Mouse (Mus musculus): ENCODE measurements around the gene Fbp2. TPM values are rescaled to one million over a fixed set of nuclear protein-coding genes. Genes with fewer than 3 reads are reported as not detected.
A peak's percentile ranks its signal among the peaks of the same experiment; 100 is the strongest.

Fbp2 gene
- total and polyA plus RNA-seq, 3 experiments: 15.1 to 29.4 (median 23.7) TPM

DNA sequence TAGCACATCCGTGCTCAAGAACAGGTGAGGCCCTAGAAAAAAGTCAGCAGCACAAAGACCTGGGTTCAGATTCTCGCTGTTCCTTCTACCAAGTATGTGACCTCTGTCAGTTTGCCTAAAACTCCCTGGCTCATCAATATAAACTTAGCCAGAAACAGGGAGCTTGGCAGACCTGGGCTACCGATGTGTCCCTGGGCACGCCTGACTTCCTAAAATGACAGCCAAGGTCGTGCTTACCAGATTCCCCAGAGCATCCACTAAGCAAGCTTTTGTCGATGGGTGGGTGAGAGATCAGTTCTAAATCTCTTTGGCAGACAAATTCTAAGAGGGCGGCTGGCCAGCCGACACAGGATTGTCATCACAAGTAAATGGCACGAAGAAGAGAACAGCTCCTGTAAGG, 23.1 kb upstream of the Fbp2 start:
- Histone ChIP-seq H3K4me3 (no peak overlapping the region), H3K79me2 (replicated peaks; ENCODE audit: control insufficient read depth, insufficient read depth, low read length) (no peaks in the 10 kb centered on the region), H3K9ac (ENCODE audit: low read depth, low read length) (no peak overlapping the region), H3K36me3 (ENCODE audit: control insufficient read depth, insufficient read depth, low read length) (no peaks in the 10 kb centered on the region), H3K4me1 (ENCODE audit: control insufficient read depth, insufficient read depth, low read length) (peaks cover 6% of the 10 kb centered on the region), H3K27ac (no peak overlapping the region), H3K27me3 (ENCODE audit: control insufficient read depth, insufficient read depth, low read length) (no peaks in the 10 kb centered on the region)
- intact Hi-C loops (cut with DNase I): no loop called here
- DNase-seq: no peak
- TF ChIP-seq CTCF (IDR thresholded peaks at IDR 0.05) (no peak), POLR2A (IDR thresholded peaks at IDR 0.05; ENCODE audit: insufficient read depth, low read depth, low read length) (no peak)
- 53% methylated on average over 9 of the region's 9 CpGs for WGBS

DNA sequence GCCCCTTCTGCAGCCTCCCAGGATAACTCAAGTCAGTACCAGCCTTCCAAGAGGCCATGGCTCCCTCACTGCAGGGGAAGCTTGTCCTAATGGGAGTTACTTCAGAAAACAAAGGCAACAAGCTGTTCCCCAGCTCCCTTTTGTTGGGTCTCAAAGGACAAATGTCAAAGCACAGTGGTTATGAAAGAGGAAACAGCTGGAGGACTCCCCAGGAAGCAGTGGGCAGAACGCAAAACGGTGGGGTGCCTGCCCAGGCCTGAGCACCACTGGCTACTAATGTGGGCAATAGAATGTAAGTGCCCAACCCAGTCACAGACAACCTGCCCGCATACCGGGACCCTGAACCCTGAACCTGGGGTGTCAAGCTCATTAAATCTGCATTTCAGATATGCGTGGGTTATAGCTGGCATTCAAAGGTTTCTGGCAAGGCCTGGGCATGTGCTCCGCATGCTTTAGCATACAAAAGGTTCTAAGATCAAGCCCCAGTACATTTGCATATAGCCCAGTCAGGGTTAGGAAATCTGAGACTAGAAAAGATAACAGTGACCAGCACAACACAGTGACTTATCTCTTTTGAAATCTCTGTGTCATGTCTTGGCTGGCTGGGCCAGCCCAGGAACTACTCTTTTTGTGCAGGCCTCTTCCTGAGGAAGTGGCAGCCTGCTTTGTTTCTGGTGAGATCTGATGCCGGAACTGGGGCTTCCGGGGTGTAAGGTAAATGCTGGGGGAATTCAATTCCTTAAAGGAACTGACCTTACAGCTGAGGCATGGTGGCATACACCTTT, 21.8 kb upstream of the Fbp2 start:
- H3K27me3 ChIP-seq (ENCODE audit: control insufficient read depth, insufficient read depth, low read length): no peaks in the 10 kb centered on the region
- peaks cover 6% of the 10 kb centered on the region for H3K4me1 ChIP-seq (ENCODE audit: control insufficient read depth, insufficient read depth, low read length)
- WGBS: 46% methylated on average over 8 of the region's 8 CpGs
- H3K36me3 ChIP-seq (ENCODE audit: control insufficient read depth, insufficient read depth, low read length): no peaks in the 10 kb centered on the region
- H3K27ac ChIP-seq: no peak overlapping the region
- TF ChIP-seq CTCF (IDR thresholded peaks at IDR 0.05) (no peak), POLR2A (IDR thresholded peaks at IDR 0.05; ENCODE audit: insufficient read depth, low read depth, low read length) (no peak), EP300 (IDR thresholded peaks at IDR 0.05; ENCODE audit: insufficient read depth, low read depth, low read length) (no peak)
- no peaks in the 10 kb centered on the region for H3K79me2 ChIP-seq (replicated peaks; ENCODE audit: control insufficient read depth, insufficient read depth, low read length)
- H3K9ac ChIP-seq (ENCODE audit: low read depth, low read length): no peak overlapping the region
- H3K4me3 ChIP-seq: no peak overlapping the region
- intact Hi-C loops (cut with DNase I): no loop called here
- DNase-seq: peak in 1 of 2 experiments; percentile 27

DNA sequence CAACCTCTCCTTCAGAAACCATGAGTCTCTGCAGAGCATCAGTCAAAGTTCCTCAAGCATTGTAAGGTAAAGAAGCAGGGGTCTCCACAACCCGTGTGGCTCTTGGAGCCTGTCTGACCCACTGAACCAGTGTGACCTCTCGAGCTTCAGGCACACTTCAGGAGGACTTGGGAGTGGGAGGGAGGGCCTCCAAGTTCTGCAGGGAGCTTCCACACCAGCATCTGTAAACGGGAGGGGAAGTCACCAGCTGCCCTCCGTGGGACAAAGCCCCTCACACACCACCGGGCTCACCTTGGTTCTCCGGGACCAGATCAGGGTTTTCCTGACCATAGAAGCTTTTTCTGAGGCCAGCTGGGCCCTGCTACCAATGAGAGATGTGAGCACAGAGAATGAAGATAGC, 21.2 kb upstream of the Fbp2 start:
- Histone ChIP-seq H3K4me1 (ENCODE audit: control insufficient read depth, insufficient read depth, low read length) (peaks cover 6% of the 10 kb centered on the region), H3K79me2 (replicated peaks; ENCODE audit: control insufficient read depth, insufficient read depth, low read length) (no peaks in the 10 kb centered on the region), H3K27me3 (ENCODE audit: control insufficient read depth, insufficient read depth, low read length) (no peaks in the 10 kb centered on the region), H3K4me3 (no peak overlapping the region), H3K9ac (ENCODE audit: low read depth, low read length) (no peak overlapping the region), H3K27ac (no peak overlapping the region), H3K36me3 (ENCODE audit: control insufficient read depth, insufficient read depth, low read length) (no peaks in the 10 kb centered on the region)
- no peak for DNase-seq
- WGBS: 62% methylated on average over 6 of the region's 6 CpGs
- intact Hi-C loops (cut with DNase I): no loop called here
- TF ChIP-seq CTCF (IDR thresholded peaks at IDR 0.05) (no peak), EP300 (IDR thresholded peaks at IDR 0.05; ENCODE audit: insufficient read depth, low read depth, low read length) (no peak), POLR2A (IDR thresholded peaks at IDR 0.05; ENCODE audit: insufficient read depth, low read depth, low read length) (no peak)

DNA sequence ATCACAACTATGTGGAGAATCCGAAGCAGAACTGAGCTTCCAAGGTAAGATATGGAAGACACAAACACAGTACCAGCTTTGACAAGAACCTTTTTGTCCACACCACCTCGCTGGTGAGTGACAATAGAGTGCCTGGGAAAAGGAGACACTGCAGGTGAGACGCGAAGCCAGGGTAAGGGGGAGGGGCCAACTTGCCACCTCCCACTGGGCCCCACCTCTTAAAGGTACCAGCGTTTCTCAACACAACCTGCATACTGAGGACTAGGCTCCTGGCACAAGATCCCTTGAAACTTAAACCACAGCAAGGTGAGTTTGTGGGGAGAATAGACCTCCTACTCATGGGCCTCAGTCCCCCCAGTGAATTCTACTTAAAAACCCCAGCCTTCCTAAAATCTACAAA, 19.0 kb upstream of the Fbp2 start:
- Histone ChIP-seq H3K27me3 (ENCODE audit: control insufficient read depth, insufficient read depth, low read length) (no peaks in the 10 kb centered on the region), H3K79me2 (replicated peaks; ENCODE audit: control insufficient read depth, insufficient read depth, low read length) (no peaks in the 10 kb centered on the region), H3K4me3 (no peak overlapping the region), H3K9ac (ENCODE audit: low read depth, low read length) (no peak overlapping the region), H3K4me1 (ENCODE audit: control insufficient read depth, insufficient read depth, low read length) (peaks cover 6% of the 10 kb centered on the region), H3K27ac (no peak overlapping the region), H3K36me3 (ENCODE audit: control insufficient read depth, insufficient read depth, low read length) (no peaks in the 10 kb centered on the region)
- TF ChIP-seq EP300 (IDR thresholded peaks at IDR 0.05; ENCODE audit: insufficient read depth, low read depth, low read length) (no peak), POLR2A (IDR thresholded peaks at IDR 0.05; ENCODE audit: insufficient read depth, low read depth, low read length) (no peak), CTCF (IDR thresholded peaks at IDR 0.05) (no peak)
- DNase-seq: no peak
- WGBS: 26% methylated on average over 5 of the region's 5 CpGs
- intact Hi-C loops (cut with DNase I): no loop called here

DNA sequence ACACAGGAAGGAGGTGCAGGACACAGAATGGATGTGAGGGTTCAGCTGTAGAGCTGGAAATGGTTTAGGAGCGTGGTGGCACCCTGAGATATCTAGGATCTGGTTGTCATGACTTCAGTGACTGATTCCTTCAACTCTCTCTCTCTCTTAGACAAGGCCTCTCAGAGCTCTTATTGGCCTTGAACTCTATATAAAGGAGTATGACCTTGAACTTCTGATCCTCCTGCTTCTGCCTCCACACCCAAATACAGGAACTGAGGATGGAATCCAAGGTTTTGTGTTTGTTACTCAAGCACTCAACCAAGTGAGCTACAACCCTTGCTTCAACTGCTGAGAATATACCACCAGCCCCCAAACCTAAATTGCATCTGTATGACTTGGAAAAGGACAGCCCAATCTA, 17.9 kb upstream of the Fbp2 start:
- TF ChIP-seq POLR2A (IDR thresholded peaks at IDR 0.05; ENCODE audit: insufficient read depth, low read depth, low read length) (no peak), EP300 (IDR thresholded peaks at IDR 0.05; ENCODE audit: insufficient read depth, low read depth, low read length) (no peak), CTCF (IDR thresholded peaks at IDR 0.05) (no peak)
- Histone ChIP-seq H3K36me3 (ENCODE audit: control insufficient read depth, insufficient read depth, low read length) (no peaks in the 10 kb centered on the region), H3K9ac (ENCODE audit: low read depth, low read length) (no peak overlapping the region), H3K27ac (no peak overlapping the region), H3K27me3 (ENCODE audit: control insufficient read depth, insufficient read depth, low read length) (no peaks in the 10 kb centered on the region), H3K4me3 (no peak overlapping the region), H3K79me2 (replicated peaks; ENCODE audit: control insufficient read depth, insufficient read depth, low read length) (no peaks in the 10 kb centered on the region), H3K4me1 (ENCODE audit: control insufficient read depth, insufficient read depth, low read length) (peaks cover 4% of the 10 kb centered on the region)
- WGBS: 84% methylated on average over 1 of the region's 1 CpGs
- DNase-seq: no peak
- intact Hi-C loops (cut with DNase I): no loop called here

DNA sequence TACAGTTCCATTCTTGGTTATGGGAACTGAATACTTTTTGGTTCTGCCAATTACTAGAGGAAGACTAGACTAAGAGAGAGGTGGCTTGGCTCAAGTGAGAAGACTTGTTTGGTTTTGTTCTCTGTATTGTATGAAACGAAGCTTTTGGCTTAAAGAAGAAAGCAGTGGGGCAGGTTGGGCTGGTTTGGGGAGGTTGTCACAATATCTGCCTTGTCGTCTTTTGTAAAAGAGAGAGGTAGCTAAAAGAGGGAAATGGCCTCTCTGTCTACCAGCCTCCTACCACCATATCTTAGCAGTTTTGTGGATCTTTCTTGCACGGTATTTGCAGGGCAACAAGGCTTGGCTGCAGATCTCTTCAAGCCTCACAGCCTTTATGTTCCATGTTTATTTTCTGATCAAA, 14.0 kb upstream of the Fbp2 start:
- Histone ChIP-seq H3K9ac (ENCODE audit: low read depth, low read length) (no peak overlapping the region), H3K36me3 (ENCODE audit: control insufficient read depth, insufficient read depth, low read length) (no peaks in the 10 kb centered on the region), H3K4me3 (no peak overlapping the region), H3K4me1 (ENCODE audit: control insufficient read depth, insufficient read depth, low read length) (no peaks in the 10 kb centered on the region), H3K79me2 (replicated peaks; ENCODE audit: control insufficient read depth, insufficient read depth, low read length) (no peaks in the 10 kb centered on the region), H3K27ac (no peak overlapping the region), H3K27me3 (ENCODE audit: control insufficient read depth, insufficient read depth, low read length) (no peaks in the 10 kb centered on the region)
- no peak for DNase-seq
- intact Hi-C loops (cut with DNase I): no loop called here
- WGBS: 79% methylated on average over 3 of the region's 3 CpGs
- TF ChIP-seq CTCF (IDR thresholded peaks at IDR 0.05) (no peak), EP300 (IDR thresholded peaks at IDR 0.05; ENCODE audit: insufficient read depth, low read depth, low read length) (no peak), POLR2A (IDR thresholded peaks at IDR 0.05; ENCODE audit: insufficient read depth, low read depth, low read length) (no peak)
